Mouse (Mus musculus) megakaryocyte-erythroid progenitor cell, adult 5-6 weeks (primary cell): ENCODE results near the gene Iba57. TPM values are rescaled to one million over a fixed set of nuclear protein-coding genes. Genes with fewer than 3 reads are reported as not detected.
A peak's percentile ranks its signal among the peaks of the same experiment; 100 is the strongest.

Experiments used
- ATAC-seq: replicated peaks from 2 replicates; pipeline ENCODE4 v1.8.0; 2016; ENCODE audit warnings: mild to moderate bottlenecking, inconsistent platforms; ENCODE audit not compliant: severe bottlenecking, poor library complexity, low FRiP score, low TSS enrichment
- total RNA-seq, 2 experiments: library from RNA; stranded (forward) in 1 of 2; stranded (reverse) in 1 of 2; fragments of 200-1000, 215-1000 nt in 1 of 2; fragments of >200 nt in 1 of 2; fragmentation: Nextera tagmentation in 1 of 2; gene quantifications; 2 replicates each; pipeline ENCODE4 v1.2.3; 2014 to 2017

Gene Iba57
- total RNA-seq, 2 experiments from 2014 or later = 11.2 to 26.1 TPM

DNA sequence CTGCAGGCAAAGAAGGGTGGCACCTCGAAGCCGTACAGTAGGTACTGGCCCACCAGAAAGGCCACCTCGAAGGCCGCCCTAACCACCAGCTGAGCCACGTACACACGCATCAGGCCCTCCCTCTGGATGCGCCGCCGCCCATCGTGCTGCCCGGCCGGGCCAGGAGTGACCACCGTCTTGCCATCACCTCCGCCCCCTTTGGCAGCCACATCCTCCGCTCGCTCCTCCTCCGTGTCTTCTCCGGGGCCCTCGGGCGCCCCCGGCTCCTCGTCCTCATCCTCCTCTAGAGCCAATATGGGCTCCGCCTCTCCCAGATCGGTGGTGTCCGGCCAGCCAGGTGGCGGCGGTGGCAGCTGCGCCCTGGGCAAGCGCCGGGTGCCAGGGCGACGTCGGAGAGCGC lies 13.4 kb upstream of the Iba57 start:
- ATAC-seq = 0 out of 2 replicates have a peak, but pooled peaks have one; percentile 16

DNA sequence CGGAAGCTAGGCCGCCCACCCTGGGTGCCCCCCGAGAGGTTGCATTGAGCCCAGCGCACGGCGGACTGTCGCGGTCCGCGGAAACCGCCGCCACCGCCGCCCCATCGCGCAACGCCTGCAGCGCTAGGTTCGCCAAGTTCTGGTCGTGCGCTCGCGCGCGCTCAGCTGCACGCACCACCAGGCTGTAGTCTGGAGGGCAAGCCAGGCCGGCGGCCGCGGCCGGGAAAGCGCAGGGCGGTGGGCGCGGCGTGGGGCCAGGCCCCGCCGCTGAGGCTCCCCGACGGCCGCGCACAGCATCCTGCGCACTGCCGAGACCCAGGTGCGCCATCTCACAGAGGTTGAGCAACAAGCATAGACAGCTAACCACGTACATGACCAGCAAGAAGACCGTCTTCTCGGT lies 12.9 kb upstream of the Iba57 start:
- no peak for ATAC-seq

DNA sequence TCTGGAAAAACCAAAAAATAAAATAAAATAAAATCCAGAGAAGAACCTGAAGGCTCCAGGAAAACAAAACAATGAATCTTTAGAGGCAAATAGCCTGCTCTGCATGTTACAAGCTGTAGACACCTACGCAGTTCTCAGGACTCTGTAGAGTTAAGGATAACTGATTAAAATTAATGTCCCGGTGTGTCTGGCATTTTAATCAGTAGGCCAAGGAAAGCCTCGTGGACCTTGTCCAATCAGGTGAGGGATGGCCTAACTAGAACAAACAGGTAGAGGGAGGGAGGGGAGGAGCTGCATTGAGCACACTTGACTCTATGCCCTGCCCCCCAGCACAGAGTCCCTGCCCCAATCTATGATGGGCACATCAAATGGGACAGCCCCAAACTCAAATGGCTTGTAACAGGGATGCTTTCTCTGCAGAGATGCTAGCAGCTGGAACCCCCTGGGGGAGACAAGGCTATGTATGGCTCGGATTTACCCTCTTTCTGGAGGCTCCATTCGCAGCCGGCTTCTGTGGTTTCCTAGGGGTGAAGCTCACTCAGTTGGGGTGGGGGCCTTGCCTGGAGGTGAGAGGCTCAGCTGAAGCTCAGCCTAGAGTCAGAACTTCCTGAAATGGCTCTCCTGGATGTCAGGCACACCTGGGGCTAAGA lies 10.8 kb upstream of the Iba57 start:
- ATAC-seq = no peak

DNA sequence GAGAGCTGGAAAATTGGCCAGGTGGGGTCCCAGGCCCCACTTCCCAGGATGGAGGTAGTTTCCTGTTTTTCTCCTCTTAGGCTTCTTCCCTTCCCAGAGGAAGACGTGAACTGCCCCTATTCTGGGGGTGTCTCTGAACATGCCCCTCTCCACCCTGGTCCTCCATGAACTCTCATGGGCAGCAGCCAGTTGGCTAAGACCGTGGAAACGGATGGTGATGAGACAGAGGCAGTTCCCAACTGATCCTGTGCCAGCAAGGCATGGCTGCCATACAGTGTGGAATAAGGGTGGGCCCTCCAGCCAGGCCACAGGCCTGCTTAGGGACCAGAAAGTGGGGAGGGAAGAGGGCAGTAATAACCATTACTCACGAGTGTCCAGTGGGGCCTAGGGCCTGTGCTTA lies 7.0 kb upstream of the Iba57 start:
- ATAC-seq = no peak

DNA sequence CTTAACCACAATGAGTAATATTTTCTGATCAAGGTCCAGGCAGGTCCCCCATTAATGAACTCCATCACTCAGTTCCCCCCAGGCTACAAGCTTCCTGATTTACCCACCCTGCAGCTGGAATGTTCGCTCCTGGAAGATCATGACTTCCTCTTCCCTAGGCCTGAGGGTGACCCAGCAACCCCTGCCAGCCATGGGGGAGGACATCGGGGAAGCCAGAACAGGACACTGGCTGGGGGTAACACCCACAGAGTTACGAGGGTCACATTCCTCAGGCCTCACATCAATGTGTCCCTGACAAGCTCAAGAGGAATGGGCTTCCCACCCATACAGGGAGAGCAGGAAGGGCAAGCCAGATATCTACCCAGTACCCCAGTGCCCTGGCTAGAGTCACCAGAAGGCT lies 6.3 kb upstream of the Iba57 start:
- ATAC-seq = no peak

DNA sequence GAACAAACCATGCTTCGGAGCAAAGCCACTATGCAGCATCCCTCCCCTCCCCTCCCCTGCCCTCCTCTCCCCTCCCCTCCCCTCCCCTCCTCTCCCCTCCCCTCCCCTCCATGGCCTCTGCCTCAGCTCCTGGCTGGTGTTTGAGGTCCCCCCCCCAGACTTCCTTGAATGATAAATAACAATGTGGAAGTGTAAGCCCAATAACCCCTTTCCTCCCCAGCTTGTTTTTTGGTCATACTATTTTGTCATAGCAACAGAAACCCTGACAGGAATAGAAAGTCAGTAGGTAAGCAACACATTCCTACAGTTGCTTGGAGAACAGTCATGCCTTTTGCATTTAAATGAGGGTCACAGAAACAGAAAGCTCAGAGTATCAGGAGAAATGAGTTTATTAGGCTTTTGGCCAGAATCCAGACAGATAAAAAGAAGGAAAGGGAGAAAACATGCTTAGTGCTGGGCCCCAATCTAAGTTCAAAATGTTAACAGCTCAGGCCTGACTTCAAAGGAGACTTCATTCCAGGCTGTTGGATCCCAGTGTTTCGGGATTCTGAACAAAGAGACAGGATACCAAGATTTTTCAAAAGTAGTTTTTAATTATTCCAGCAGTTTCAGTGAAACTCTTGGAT lies 2.2 kb upstream of the Iba57 start:
- no peak for ATAC-seq

DNA sequence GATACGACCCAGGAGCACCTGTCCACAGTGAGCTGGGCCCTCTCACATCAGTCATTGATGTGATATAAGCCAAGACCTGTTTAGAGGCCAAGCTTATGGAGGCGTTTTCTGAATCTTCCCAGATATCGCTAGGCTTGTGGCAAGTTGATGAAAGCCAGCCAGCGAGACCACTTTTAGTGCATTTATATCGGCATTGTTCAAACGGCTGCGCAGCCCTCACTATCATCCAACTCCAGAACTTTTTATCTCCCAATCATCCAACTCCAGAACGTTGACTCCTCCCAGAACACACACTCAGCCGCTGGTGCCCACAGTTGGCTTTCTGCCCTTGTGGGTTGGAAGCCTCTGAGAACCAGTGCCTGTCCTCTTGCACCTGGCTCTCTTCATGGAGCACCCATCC lies 845 bp upstream of the Iba57 start:
- peak; percentile 79 for ATAC-seq

DNA sequence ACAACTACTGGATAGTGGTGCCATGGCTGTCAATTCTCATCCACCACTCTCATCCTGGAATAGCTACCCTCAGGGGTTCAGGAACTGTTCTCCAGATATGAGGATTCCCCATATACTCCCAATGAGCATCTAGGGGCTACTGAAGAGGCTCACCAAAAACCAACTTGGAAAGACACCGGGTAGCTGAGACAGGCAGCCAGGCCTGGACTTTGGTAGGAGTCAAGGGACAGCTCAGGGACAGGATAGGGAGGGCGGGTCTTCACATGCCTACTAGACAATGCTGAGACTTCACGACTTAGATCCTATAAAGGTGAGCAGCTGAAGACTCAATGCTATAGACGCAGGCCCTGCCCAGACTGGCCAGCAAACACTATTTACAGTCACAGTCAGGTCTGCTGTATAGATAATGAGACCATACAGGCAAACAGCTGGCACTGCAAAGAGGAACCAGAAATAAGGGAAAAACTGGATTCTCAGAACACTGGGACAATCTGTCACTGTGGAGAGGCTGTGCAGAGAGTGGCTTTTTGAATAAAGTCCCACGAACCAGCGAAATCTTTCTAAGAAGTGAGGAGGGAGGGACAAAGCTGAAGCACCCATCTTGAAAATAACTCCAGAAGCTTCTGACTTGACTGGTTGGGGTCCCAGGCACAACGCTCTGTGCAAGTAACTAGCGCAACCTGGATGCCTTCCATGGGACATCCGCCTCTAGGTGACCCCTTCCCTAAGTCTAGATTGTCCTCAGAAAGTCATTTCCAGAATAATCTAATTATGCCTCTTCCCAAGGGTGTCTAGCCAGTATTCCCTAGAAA lies 890 bp downstream of the Iba57 start:
- ATAC-seq = no peak

DNA sequence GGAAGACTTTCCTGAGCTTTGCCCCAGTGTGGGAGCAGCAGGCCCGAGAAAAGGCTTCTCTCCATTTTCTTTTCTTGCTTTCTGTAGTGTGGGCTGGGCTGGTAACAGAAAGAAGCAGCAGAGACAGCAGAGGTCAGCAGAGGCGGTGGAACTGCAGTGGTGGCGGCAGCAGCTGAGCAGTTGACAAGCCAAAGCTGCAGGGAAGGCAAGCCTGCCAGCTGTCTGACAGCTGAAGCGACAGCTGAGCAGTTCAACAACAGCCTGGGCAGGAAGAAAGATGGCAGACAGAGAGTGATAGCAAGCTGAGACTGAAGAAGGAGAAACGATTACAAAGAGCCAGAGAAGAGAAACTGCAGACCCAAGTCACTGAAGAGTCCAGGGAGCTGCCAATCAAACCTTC lies 2.1 kb downstream of the Iba57 start:
- no peak for ATAC-seq

DNA sequence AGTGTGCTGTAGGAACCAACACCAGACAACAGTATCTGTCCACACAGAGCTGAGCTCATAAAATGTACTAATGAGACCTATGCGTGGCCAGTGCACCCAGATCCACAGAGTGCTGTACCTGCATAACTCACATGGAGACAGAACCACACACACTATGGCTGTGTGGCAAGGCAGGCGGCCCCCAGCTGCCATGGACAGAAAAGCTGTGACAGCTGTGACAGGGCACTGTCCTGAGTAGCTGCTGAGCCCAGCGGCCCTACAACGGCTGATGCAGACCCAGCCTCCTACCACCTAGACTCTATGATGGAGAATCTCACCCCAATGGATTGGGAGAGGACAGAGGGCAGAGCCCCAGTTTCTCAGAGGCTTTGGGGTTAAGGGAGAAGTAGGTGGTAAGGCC lies 4.0 kb downstream of the Iba57 start:
- ATAC-seq = no peak

DNA sequence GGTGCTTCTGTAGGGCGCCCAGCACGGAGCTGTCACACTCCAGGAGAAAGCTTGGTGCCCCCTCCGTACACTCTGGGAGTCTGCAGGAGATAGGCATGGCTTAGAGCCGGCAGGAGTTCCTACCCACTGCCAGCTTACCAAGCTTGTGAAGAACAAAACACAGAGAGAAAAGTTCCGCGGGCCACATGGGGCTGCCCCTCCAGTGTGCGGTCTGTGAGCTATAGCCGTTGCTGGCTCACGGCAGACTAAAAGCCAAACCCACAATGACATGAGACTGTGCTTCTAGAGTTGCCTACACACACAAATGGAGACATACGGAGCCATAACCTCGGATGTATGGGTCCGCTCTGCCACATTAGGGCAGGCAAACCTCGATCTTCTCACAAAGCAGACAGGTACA lies 4.4 kb downstream of the Iba57 start:
- no peak for ATAC-seq

DNA sequence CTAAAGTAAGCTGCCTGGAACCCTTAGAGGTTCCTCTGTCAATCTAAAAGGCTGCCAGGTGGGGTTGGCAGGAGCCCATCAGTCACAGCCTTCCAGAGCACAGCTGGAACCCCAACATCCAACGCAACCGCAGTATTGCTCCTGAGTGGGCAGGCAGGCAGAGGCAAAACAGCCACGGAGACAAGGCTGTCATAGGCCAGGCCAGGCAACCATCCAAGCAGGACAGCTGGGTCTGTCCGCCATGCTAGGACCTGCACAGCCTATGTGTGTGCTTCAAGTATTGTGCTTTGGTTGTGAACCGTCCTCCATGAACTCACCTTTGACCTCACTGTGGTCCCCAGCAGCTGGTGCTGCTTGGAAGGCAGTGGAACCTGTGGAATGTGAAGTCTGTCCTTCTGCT lies 7.6 kb downstream of the Iba57 start:
- ATAC-seq = no peak

DNA sequence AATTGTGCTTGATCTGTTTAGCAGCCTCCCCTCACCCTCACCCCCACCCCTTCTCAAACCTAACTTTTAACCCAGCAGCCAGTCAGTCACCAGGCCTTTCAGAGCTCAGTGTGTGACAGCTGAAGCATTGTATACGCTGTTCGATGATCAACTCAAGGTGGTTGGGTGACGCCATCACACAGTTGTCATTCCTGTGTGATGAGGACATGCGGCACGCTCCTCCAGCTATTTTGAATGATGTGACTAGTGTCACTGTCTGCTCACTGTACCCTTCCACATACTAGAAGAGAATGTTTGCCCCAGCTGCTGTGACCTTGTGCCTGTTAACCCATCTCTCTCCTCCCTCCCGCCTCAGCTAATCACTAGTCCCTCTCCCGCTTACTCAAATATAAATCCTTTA lies 9.3 kb downstream of the Iba57 start:
- no peak for ATAC-seq

DNA sequence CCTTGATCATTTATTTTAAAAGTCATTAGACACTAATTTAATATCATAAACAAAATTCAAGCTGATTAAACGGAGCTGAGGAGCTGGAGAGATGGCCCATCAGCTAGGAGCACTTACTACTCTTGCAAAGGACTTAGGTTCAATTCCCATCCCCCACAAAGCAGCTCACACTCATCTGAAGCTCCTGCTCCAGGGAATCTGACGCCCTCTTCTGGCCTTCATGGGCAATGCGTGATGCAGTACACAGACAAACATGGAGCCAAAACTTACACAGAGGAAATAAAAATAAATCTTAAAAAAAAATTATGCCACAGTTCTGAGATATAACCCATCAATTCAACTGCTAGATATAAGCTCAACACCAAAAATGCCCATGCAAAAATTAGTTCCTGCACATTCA lies 11.8 kb downstream of the Iba57 start:
- 0 out of 2 replicates have a peak, but pooled peaks have one; percentile 65 for ATAC-seq

DNA sequence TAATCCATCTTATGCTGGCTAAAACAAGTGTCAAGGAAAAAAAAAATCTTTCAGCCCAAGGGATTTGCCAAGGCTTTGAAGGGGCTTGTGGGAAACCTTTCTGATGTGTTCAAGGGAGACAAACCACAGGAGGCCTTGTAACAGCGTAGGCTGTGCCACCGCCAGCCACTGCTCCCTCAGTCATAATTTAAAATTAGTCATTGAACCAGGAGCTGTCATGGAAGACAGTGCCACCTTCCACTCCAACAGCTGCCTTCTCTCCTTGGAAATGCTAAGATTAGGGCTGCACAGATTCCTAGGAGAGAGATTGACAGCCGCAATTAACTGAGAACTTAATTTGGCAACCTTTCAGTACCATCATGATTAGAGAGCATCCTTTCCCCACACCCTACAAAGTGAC lies 14.2 kb downstream of the Iba57 start:
- ATAC-seq = no peak

DNA sequence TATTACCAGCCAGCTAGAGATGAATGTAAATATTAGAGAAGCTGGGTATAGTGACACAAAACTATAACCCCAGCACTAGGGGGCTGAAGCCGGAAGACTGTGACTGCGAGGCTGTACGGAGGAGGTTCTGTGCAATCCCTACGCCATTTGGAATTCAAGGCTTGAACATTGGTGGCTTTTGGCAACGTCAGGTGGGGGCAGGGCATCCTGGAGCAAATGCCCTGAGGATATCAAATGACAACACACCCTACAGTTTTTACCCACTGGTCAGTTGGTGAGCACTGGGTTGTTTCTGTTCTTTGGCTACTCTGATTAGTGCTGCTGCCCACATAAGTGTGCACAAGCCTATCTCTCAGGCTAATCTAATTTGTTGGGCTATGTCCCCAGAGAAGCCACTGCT lies 20.6 kb downstream of the Iba57 start:
- no peak for ATAC-seq

DNA sequence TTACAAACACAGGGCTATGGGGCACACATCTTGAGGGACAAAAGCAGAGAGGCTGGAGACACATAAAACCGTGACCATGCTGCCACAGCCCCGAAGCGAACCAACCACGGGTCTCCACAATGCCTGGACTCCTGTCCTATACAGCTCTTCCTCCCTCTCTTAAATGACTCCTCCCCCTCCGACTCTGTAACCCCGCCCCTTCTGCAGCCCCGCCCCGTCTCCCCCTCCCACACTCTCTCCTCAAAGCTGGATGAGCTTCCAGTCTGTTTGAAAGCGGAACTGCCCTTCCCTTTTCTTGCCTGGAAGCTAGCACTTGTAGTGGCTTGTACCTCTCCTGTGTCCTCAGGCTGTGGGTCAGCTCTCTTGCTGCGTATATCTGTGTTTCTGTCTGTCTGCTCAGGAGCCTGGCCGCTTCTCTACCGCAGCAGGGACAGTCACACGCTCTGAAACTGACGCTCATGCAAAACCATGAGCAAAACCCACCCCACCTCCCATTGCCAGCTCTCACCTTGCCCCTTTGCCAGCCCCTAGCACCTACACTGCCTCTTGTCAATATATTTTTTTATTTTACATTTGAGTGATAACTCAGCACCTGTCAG lies 21.7 kb downstream of the Iba57 start:
- ATAC-seq = no peak

DNA sequence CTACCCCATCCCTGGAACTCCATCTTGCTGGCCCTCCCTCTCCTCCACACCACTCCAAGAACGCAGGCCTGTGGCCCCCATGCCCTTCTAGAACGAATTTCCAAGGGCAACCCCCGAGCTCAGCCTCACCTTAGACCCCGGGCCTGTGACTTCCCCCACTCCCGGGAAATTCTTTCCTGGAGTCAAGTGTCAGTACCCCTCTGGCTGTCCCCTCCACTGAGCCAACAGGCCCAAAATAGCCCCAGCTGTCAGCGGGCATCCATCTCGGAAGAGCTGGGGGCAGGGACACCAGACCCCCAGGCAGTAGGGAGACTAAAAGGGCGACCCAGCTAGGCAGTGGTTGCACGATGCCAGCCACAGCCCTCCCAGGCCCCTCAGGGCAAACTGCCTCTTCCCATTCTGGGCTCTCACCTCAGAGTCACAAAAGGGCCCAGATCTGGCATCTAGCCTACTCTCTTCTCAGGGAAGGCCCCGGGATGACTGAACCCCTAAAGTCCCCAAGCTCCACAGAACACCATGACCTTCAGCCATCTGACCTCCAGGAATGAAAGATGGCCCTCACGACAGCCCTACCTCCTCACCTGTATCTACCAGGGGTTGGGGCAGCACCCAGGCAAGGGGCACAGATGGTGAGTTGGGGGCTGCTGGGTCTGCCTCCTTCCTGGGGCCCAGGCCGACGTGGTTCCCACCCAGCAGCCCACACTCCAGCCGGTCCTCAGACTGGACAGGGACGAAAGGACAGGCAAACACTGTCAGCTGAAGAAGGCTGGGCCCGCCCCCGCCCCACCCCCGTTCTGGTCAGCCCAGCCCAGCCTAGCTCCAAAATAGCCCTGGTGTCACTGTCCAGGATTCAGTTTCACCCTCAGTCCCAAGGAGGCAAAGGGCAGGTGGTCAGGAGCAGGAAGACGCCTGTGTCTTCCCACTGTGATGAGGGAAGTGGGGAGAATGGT lies 24.7 kb downstream of the Iba57 start:
- no peak for ATAC-seq

DNA sequence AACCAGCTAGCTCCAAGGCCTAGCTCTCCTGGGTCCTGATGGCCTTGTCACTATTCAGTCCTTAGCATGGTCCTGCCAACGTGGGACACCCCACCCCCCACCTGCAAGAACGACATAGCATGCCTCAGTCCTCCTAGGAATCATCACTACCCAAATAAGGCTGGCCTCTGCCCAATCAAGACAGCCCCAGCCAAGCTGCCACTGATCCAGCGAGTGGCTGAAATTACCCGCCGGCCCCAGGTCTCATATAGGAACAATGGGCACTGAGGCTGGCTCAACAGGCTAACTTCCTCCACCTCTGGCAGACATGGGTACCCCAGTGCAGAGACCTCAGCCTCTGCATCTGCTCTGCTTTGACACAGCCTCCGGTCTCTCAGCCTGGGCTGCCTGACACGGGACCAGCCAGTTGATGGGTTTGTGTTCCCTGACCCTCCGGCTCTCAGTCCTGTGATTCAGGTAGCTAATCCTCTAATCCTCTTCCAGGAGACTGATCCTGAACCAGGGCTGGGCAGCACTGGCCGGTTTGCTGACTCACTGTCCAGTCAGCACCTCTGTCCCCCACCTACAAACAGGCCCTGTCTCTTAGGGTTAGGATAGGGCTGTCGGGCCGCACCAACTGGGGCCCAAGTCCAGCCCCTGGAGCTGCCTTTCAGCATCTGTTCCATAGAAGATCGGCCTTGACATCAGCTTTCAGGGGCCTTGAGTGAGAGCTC lies 26.4 kb downstream of the Iba57 start:
- ATAC-seq = no peak
